17 mouse cellular contexts compared by ENCODE assay signal in the genomic region with DNA sequence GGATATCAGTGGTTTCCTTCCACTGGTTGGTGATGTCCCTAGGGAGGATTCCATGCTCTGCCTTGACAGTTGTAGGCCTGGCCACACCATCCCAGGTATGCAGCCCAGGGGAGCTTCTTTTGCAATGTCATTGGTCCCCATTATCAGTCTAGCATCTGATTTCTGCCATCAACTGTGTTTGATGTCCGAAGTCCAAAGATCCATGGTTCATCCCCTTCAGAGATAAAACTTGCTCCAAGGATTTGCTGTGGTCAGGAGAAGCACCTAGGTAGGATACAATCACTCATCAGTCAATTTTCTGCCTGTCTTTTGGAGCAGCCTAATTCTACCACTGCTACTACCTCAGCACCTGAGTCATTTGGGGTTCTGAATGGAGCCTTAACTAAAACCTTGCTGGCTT.
"Had no signal": no experiment of that assay in that cellular context is flagged by ENCODE, and none has a peak within 500 bp of the region (broad histone marks: within the 10 kb centered on the region; RNA-seq: fewer than 3 reads in every experiment).

No protein-coding gene starts in this region.

- H3K4me2 ChIP-seq: lung, embryonic 15.5 days; midbrain, embryonic 11.5 days; midbrain, embryonic 13.5 days; midbrain, embryonic 15.5 days; neural tube, embryonic 12.5 days had no signal

- DNase-seq: liver, postnatal 0 days; lung, adult 2 months; lung, postnatal 14 days; lung, postnatal 36 days; right cerebral cortex, postnatal 14 days; spleen, adult 18-20 months; thymus, adult 18-20 months; thymus, postnatal 14 days; thymus, postnatal 36 days had no signal

- H3K27ac ChIP-seq: lung, embryonic 15.5 days; macrophage; midbrain, embryonic 13.5 days; midbrain, embryonic 15.5 days; neural tube, embryonic 12.5 days had no signal

- H3K36me3 ChIP-seq: lung, embryonic 15.5 days; midbrain, embryonic 13.5 days; midbrain, embryonic 15.5 days; neural tube, embryonic 12.5 days had no signal

- H3K4me1 ChIP-seq: lung, embryonic 15.5 days; midbrain, embryonic 13.5 days; midbrain, embryonic 15.5 days; neural tube, embryonic 12.5 days had no signal

- H3K9me3 ChIP-seq: lung, embryonic 15.5 days; megakaryocyte, embryonic 14.5 days; midbrain, embryonic 13.5 days; midbrain, embryonic 15.5 days; neural tube, embryonic 12.5 days had no signal

- H3K4me3 ChIP-seq: lung, embryonic 15.5 days; megakaryocyte, embryonic 14.5 days; midbrain, embryonic 13.5 days; midbrain, embryonic 15.5 days; neural tube, embryonic 12.5 days had no signal

- H3K27me3 ChIP-seq: lung, embryonic 15.5 days; midbrain, embryonic 13.5 days; midbrain, embryonic 15.5 days; neural tube, embryonic 12.5 days had no signal

- ATAC-seq: liver, postnatal 0 days; lung, postnatal 0 days; midbrain, embryonic 13.5 days; midbrain, embryonic 15.5 days had no signal

- H3K9ac ChIP-seq: liver, postnatal 0 days; lung, embryonic 15.5 days; midbrain, embryonic 13.5 days; midbrain, embryonic 15.5 days; neural tube, embryonic 12.5 days had no signal
